Mouse (Mus musculus): ENCODE measurements at regions not wholly inside any gene's neighbourhood (a gene's known extent, or its start where the extent isn't known, plus 50 kb on each side); places are given as distances from the start of the nearest gene placed in this dataset.

GRCm38 (mm10) chr10:46345315-46345714, 767.7 kb downstream of the Hace1 start:
- no peak for TF ChIP-seq POLR2A (IDR thresholded peaks at IDR 0.05; ENCODE audit: low read depth, low read length)
- no peak for TF ChIP-seq CTCF (IDR thresholded peaks at IDR 0.05; ENCODE audit: borderline replicate concordance, insufficient read depth, low read length)
